ENCODE assay signal across 13 mouse cellular contexts in the genomic region with DNA sequence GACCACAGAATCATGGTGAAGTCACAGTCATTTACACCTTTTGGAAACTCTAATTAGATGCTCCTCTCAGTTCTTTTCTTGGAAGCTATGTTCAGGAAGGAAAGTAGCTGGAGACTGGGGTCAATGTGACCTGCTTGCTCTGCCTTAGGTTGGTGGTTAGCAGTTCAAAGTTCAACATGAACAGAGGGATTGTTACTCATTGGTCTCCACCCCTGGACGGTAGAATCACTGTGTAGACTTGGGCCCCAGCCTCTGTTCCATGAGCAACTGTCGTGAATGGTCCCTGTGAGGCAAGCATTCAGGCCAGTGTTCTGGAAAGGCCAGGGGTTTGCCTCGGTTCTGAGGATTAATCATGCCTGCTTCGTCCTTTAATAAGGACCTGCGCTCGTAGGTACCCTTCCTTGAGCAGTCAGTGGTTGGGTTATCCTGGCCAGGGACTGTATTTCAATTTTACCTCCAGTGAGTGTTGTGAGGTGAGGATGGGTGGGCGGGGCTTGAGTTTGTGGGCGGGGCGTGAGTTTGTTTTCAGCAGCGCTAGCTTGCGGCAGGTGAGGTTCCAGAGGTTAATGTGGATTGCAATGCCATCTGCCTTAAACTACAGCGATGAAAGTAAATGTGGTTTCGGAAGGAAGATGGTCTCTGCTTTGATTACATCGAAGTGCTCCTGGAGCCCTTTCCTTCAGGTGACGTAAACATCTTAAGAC.
A peak's percentile ranks its signal among the peaks of the same experiment; 100 is the strongest.
DNase-seq lines count a peak whose midpoint lies in the region; ATAC-seq lines count a peak whose summit lies in the region.
"Had no signal": no experiment of that assay in that cellular context is flagged by ENCODE, and none has a peak within 500 bp of the region (broad histone marks: within the 10 kb centered on the region; RNA-seq: fewer than 3 reads in every experiment).

No protein-coding gene starts in this region.

- no peaks in the 10 kb centered on the region for H3K27me3 ChIP-seq in liver, embryonic 11.5 days (replicated peaks; ENCODE audit: control insufficient read depth, insufficient read depth, low read length)
- no peaks in the 10 kb centered on the region for H3K27me3 ChIP-seq in forebrain, embryonic 11.5 days (ENCODE audit: control insufficient read depth, insufficient read depth, low read length)
- H3K27me3 ChIP-seq in intestine, embryonic 14.5 days (replicated peaks; ENCODE audit: control insufficient read depth, insufficient read depth, low read length), result no peaks in the 10 kb centered on the region
- no peaks in the 10 kb centered on the region for H3K27me3 ChIP-seq in liver, embryonic 13.5 days

- H3K4me1 ChIP-seq in liver, embryonic 11.5 days (replicated peaks; ENCODE audit: control insufficient read depth, insufficient read depth, low read length), result no peaks in the 10 kb centered on the region
- peaks cover 24% of the 10 kb centered on the region for H3K4me1 ChIP-seq in forebrain, embryonic 11.5 days (replicated peaks; ENCODE audit: control insufficient read depth, insufficient read depth, low read length)
- H3K4me1 ChIP-seq in intestine, embryonic 14.5 days (replicated peaks; ENCODE audit: control insufficient read depth, insufficient read depth, low read length), result no peaks in the 10 kb centered on the region
- no peaks in the 10 kb centered on the region for H3K4me1 ChIP-seq in liver, embryonic 13.5 days (replicated peaks)

- peak; percentile 15 for DNase-seq in liver
- DNase-seq in liver, embryonic 11.5 days (ENCODE audit: low spot score), result no peak
- DNase-seq in forebrain, embryonic 11.5 days (ENCODE audit: low spot score), result no peak
- DNase-seq in intestine, embryonic 14.5 days (ENCODE audit: low spot score), result no peak
- no peak for DNase-seq in liver, embryonic 13.5 days
- no peak for DNase-seq in embryo, embryonic 10 days (ENCODE audit: low spot score)
- DNase-seq in heart, adult 9 months (ENCODE audit: low spot score in 2 of 2), result no peak
- no peak for DNase-seq in frontal cortex, postnatal 14 days (ENCODE audit: low spot score in 2 of 2)
- DNase-seq: cerebellum, adult 11-12 months; heart, adult 18-20 months; thymus, postnatal 14 days had no signal

- no peak overlapping the region for H3K9ac ChIP-seq in liver, embryonic 11.5 days (ENCODE audit: low read depth, low read length)
- no peak overlapping the region for H3K9ac ChIP-seq in forebrain, embryonic 11.5 days (ENCODE audit: low read length)
- H3K9ac ChIP-seq in intestine, embryonic 14.5 days (ENCODE audit: low read length), result no peak overlapping the region
- H3K9ac ChIP-seq in liver, embryonic 13.5 days, result no peak overlapping the region

- 37% methylated on average over 15 of the region's 15 CpGs for WGBS in liver, embryonic 11.5 days
- WGBS in forebrain, embryonic 11.5 days, result 28% methylated on average over 15 of the region's 15 CpGs
- 44% methylated on average over 15 of the region's 15 CpGs for WGBS in intestine, embryonic 14.5 days
- 30% methylated on average over 15 of the region's 15 CpGs for WGBS in liver, embryonic 13.5 days (ENCODE audit: insufficient replicate concordance)

- H3K27ac ChIP-seq in liver, embryonic 11.5 days (ENCODE audit: low read depth, low read length), result no peak overlapping the region
- no peak overlapping the region for H3K27ac ChIP-seq in forebrain, embryonic 11.5 days (ENCODE audit: low read depth, low read length)
- no peak overlapping the region for H3K27ac ChIP-seq in intestine, embryonic 14.5 days (ENCODE audit: low read depth)
- 0 out of 2 replicates have a peak overlapping the region, but pooled peaks have one; percentile 29 for H3K27ac ChIP-seq in liver, embryonic 13.5 days
- H3K27ac ChIP-seq: limb, embryonic 10.5 days had no signal

- H3K4me2 ChIP-seq in liver, embryonic 11.5 days, result no peak overlapping the region
- peak overlapping the region; percentile 21; the same call in 1 of the 2 replicates for H3K4me2 ChIP-seq in forebrain, embryonic 11.5 days (ENCODE audit: low read depth, low read length, severe bottlenecking)
- H3K4me2 ChIP-seq in intestine, embryonic 14.5 days (ENCODE audit: low read length), result no peak overlapping the region
- no peak overlapping the region for H3K4me2 ChIP-seq in liver, embryonic 13.5 days

- H3K4me3 ChIP-seq in liver, embryonic 11.5 days (ENCODE audit: low read depth, low read length), result no peak overlapping the region
- no peak overlapping the region for H3K4me3 ChIP-seq in forebrain, embryonic 11.5 days (ENCODE audit: low read depth, low read length)
- H3K4me3 ChIP-seq in intestine, embryonic 14.5 days (ENCODE audit: low read depth, low read length), result no peak overlapping the region
- no peak overlapping the region for H3K4me3 ChIP-seq in liver, embryonic 13.5 days (replicated peaks)
- H3K4me3 ChIP-seq: limb, embryonic 10.5 days had no signal

- H3K36me3 ChIP-seq in liver, embryonic 11.5 days (ENCODE audit: control insufficient read depth, insufficient read depth, low read length), result no peaks in the 10 kb centered on the region
- H3K36me3 ChIP-seq in forebrain, embryonic 11.5 days (ENCODE audit: control insufficient read depth, insufficient read depth, low read length), result no peaks in the 10 kb centered on the region
- no peaks in the 10 kb centered on the region for H3K36me3 ChIP-seq in intestine, embryonic 14.5 days (ENCODE audit: control insufficient read depth, insufficient read depth, low read length)
- H3K36me3 ChIP-seq in liver, embryonic 13.5 days, result no peaks in the 10 kb centered on the region
- H3K36me3 ChIP-seq: limb, embryonic 10.5 days had no signal

- no peaks in the 10 kb centered on the region for H3K9me3 ChIP-seq in liver, embryonic 11.5 days (ENCODE audit: control insufficient read depth, low read length)
- H3K9me3 ChIP-seq in forebrain, embryonic 11.5 days (ENCODE audit: control insufficient read depth, low read length), result no peaks in the 10 kb centered on the region
- H3K9me3 ChIP-seq in intestine, embryonic 14.5 days (ENCODE audit: control insufficient read depth, low read length), result no peaks in the 10 kb centered on the region
- H3K9me3 ChIP-seq in liver, embryonic 13.5 days (replicated peaks), result no peaks in the 10 kb centered on the region
- H3K9me3 ChIP-seq: limb, embryonic 10.5 days had no signal

- ATAC-seq in liver, embryonic 11.5 days (replicated peaks; ENCODE audit: low FRiP score), result no peak
- ATAC-seq in forebrain, embryonic 11.5 days (replicated peaks; ENCODE audit: low FRiP score), result no peak
- 0 out of 2 replicates have a peak, but pooled peaks have one; percentile 15 for ATAC-seq in intestine, embryonic 14.5 days (replicated peaks; ENCODE audit: low FRiP score, low TSS enrichment, low read depth)
- peak; percentile 41 for ATAC-seq in liver, embryonic 13.5 days (ENCODE audit: low read depth)
- ATAC-seq: inflammation-experienced regulatory T-cells, adult 6 months had no signal

Comparison
In these comparisons a context has a peak if more than half of its experiments do, and no peak if none do; other contexts are left out.
1. ATAC-seq: peak in intestine, embryonic 14.5 days (single experiment) and liver, embryonic 13.5 days (single experiment); none in liver, embryonic 11.5 days (single experiment) and forebrain, embryonic 11.5 days (single experiment).